Mouse (Mus musculus) left cerebral cortex, postnatal 25 days (tissue): ENCODE data around the gene Prr5. TPM values are rescaled to one million over a fixed set of nuclear protein-coding genes. Genes with fewer than 3 reads are reported as not detected.
A peak's percentile ranks its signal among the peaks of the same experiment; 100 is the strongest.

Experiments used
- DNase-seq, 2 experiments: peaks; one replicate each; pipeline ENCODE4 v3.0.0; 2022; ENCODE audit warnings: low spot score in 2 of 2, mixed read lengths in 1 of 2
- intact Hi-C: fragments of 180-260 bp; cut with DNase I; formaldehyde crosslinking; loops from one replicate; pipeline ENCODE4 v1.15.1; 2025
- total RNA-seq, 2 experiments: library from RNA; stranded (reverse); gene quantifications; 2 replicates each; pipeline ENCODE4 v1.2.3; 2021

Gene Prr5
- total RNA-seq, 2 experiments from 2014 or later = 11.6 to 13.2 TPM

DNA sequence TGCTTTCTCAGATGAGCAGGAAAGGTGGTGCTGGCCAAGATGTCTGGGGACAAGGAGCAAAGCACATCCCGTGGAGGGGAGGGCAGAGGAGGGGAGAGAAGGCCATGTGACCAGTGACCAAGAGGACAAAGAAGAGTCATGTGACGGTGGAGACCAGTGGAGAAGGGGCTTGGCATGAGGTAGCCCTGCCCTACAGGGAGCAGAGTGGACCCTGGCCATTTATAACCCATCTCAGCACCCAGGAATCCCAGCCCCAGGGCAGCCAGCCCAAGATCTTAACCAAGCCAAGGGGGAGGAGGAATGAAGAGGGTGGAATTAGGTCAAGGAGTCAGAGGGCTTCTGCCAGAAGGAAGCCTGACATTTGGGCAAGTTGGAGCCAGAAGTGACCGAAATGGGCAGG is 3.2 kb downstream of the Prr5 start:
- no peak for DNase-seq
- intact Hi-C loops = loop anchor here (5.0 to 10.0 kb wide), 2 partner anchors 222 to 395 kb away; no protein-coding TSS in a partner anchor

DNA sequence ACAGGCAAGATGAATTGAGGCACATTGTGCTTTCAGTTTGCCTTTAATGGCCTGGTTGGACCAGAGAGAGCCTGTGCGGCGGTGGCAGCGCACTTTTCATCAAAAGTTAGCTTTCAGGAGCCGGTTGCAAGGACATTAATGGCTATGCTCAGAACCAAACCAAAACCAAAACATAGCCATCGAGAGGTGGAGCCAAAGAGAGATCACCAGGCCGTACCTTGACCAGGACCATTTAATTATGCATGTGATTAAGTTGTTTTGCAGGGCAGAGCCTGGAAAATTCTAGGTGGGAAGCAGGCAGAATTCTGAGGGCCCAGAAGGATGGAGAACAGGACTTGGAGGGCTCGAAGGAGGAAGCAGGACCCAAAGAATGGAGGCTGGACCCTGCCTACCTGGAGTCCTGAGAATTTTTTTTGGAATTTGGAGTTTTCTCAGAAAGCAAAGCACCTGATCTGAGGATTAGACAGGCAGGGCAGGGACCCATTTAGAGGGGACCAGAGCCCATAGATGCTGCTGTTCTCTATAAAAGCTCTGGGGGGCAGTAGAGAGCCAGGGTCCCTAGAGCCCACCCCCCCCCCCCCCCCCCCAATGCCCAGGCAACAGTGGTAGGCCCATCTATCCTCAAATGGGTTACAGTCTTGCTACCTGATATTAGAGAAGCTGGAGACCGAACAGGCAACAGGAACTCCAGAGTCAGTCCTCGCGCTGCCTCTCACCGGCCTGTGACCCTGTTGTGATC is 5.1 kb downstream of the Prr5 start:
- intact Hi-C loops = loop anchor here (5.0 to 10.0 kb wide), 2 partner anchors 220 to 393 kb away; no protein-coding TSS in a partner anchor
- no peak for DNase-seq

DNA sequence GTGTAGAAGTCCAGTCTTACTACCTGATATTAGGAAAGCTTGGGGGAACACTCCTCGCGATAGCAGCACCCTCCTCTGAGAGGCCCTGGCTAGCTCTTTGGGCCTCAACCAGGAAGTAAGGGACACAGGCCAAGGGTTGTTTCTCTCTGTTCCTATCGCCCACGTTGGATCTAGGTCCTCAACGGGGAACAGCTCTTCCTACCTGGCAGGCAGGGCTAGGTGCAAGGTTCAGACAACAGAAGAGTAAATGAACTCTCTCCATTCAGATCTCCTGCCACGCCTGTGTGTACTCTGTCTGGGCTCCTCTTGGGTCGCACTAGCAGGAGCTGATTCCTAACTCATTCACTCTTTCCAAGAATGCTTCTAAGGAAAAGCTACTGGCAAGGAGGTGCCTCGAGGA is 5.9 kb downstream of the Prr5 start:
- DNase-seq = no peak
- intact Hi-C loops = loop anchor here (10.0 kb wide), 1 partner anchor 219 kb away; no protein-coding TSS in a partner anchor

DNA sequence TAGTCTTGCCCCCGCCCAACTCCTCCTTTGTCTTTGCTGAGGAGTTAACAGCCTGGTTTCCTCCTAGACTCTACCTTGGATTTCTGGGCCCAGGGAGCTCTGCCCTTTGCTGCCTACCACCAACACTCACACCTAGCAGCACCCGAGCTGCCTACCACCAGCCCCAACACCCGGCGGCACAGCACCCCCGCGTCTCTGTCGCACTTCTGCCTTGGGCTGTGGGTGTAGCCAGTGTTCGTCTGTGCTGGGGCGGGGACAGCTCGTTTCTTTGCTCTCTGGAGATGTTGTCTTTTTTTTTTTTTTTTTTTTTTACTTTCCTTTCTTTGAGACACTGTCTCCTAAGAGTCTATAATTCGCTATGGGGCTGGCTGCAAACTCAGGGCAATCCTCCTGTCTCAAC is 8.5 kb downstream of the Prr5 start:
- intact Hi-C loops = loop anchor here (10.0 kb wide), 1 partner anchor 217 kb away; no protein-coding TSS in a partner anchor
- DNase-seq = peak in 1 of 2 experiments; percentile 68

DNA sequence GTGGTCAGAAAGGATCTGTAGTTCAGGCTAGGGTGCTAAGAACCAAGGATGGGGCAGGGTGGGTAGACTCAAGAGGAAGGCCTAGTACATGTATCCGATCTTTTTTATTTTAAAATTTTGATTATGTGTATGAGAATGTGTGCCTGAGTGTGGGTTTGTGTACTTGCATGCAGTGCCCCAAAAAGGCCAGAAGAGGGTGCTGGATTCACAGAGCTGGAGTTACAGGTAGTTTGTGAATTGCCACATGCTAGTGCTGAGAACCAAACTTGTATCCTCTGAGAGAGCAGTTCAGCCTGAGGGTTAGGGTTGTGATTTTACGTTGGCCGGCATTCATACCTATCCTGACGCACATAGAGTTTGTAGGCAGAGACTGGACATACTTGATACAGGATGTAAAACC is 9.7 kb downstream of the Prr5 start:
- no peak for DNase-seq
- intact Hi-C loops = loop anchor here (10.0 kb wide), 1 partner anchor 216 kb away; no protein-coding TSS in a partner anchor

DNA sequence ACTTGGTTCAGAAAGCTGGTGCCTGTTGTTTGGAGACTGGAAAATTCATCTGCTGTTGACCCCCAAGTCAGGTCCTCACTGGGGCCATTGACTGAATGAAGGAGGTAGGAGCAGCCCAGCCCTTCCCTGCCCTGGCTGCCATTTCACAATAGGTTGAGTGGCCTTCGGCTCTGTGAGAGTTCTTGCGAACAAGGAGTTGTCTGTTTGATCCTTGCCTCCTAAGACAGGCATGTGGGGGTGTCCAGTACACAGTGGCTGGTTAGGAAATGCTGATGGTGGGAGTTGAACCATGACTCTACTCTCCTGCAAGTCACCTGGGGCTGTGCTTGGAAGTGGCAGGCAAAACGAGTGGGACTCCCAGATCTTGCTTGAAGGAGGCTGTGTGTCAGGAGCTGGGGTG is 10.4 kb downstream of the Prr5 start:
- no peak for DNase-seq
- intact Hi-C loops = loop anchor here (10.0 kb wide), 1 partner anchor 215 kb away; no protein-coding TSS in a partner anchor

DNA sequence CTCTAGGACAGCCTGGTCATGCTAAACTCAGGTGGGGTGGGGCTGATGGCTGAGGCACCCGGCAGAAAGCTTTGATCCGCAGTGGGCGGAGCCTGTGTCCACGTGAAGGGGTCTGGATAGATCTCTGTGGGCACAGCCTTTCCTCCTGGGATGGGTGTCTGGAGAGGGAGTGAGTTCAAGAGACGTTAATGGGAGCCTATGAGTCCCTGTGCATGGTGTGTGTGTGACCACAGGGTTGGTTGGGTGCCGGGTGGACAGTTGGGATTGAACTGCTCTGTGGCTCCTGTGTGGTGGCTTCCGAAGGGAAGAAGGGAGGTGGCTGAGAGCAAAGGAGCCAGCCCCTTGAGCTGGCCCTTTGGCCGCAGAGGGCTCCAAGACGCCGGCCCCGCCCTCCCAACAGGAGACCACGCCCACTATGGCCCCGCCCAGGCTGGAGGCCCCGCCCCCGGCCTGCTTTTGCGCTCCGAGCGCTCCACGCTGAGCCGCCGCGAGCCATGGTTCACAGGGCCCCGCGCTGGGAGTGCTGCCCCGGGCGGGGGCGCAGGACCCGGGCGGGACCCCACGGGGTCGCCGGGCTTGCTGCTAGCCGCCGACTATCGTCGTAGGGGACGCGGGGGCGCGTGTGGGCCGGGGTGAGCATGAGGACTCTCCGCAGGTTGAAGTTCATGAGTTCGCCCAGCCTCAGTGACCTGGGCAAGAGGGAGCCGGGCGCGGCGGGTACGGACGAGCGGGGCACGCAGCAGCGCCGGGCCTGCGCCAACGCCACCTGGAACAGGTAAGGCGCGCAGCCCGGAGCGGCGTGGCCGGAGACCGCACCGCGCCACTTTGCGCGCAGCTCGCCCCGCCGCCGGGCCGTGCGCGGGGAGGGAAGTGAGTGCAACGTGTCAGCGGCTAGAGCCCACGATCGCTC is 11.4 kb downstream of the Prr5 start:
- intact Hi-C loops = no loop called here
- peak; percentile 51 to 57 for DNase-seq

DNA sequence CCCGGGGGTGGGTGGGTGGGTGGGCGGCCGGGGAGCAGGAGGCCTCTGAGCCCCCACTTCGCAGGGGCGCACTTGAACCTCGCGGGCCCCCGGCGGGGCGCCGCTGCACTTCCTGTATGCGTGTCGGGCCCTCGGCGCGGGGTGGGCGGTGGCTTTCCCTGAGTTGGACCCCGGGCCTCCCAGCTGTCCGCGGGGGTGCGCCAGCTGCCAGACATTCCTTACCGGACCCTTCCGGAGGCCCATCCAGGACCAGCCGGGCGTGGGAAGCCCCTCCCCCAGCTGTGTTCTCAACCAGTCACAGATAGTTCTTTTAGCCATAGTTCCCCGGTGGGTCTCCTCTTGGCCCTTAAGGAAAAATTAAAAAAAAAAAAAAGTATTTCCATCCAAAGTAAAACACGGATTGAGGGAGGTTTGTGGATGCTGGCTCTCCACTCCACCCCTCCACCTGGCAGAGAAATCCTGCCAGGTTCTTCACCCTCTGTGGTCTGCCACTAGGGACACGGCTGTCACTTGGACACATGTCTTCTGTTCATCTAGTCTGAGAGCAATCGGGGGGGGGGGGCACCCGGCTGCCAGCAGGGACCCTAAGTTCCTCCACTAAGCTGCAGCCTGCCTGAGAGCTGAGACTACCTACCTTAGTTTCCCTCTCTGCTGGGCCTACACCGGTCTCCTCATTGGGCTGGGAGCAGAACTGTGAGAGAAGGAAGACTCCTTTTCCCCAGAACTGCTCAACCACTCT is 12.2 kb downstream of the Prr5 start:
- no peak for DNase-seq
- intact Hi-C loops = no loop called here

DNA sequence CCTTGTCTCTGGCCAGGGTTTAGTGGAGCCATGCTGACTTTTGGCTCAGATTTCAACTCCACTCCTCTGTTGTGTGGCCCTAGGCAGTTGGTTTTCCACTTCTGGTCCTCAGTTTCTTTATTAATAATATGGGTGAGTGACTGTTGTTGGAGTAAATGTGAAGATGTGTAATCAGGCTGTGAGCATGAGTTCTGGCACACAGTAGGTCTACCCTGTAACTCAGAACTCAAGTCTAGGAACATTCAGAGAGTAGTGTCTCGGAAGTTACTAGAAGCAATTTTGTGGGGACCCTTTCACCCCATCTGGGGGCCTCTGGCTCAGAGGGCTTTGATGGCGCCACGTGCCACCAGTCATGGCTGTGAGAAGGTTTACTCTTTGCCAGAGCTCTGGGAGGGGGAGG is 12.8 kb downstream of the Prr5 start:
- intact Hi-C loops = no loop called here
- no peak for DNase-seq

DNA sequence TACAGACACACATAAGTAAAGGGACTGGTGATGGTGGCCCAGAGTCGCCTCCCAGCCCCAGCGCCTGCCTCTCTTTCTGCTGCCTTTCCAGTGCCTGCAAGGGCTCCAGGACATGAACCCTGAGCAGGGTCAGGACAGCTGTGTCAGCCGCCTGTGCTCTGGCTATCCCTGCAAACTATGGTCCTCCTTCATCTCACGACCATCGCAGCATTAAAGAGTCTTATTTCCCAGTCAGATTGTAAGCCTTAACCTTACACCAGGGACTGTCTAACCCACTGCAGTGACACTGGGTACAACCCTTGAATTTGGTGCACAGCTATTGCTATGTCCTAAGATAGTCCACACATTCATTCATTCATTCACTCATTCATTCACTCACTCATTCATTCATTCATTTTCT is 13.4 kb downstream of the Prr5 start:
- no peak for DNase-seq
- intact Hi-C loops = no loop called here

DNA sequence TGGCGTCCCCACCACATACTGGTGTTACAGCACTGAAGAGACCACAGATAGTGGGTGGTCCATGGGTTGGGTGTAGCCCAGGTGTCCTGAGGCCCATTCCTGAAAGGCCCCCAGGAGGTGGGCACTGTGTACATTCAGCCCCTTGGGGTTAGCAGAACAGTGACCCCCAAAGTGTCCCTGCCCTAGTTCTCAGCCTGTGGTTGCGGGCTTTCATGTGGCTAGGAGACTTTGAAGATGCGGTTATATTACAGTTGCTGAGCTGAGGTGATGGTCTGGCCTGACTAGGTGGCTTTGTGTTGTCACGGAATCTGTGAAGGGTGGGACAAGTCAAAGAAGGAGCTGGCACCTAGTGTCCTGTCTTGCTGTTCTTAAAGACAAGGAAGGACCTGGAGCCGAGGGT is 15.1 kb downstream of the Prr5 start:
- no peak for DNase-seq
- intact Hi-C loops = no loop called here

DNA sequence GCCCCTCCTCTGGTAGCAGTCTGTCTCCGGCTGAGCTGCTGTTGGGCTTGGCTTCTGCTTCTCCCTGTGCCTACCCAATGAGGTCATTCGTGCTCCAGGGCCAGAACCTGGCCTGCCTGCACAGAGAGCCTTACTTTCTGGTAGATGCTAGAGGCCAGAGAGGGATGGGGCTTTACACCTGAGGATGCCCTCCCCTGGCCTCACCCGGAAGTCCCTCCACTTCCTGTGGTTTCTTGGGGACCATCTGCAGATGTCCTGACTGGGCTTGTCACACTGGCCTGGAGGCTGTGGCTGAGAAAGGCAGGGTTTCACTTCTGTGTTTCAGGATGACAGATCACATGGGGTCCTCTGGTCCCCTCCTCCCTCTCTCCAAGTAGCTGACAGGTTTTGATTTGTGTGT is 16.0 kb downstream of the Prr5 start:
- intact Hi-C loops = no loop called here
- peak in 1 of 2 experiments; percentile 39 for DNase-seq

DNA sequence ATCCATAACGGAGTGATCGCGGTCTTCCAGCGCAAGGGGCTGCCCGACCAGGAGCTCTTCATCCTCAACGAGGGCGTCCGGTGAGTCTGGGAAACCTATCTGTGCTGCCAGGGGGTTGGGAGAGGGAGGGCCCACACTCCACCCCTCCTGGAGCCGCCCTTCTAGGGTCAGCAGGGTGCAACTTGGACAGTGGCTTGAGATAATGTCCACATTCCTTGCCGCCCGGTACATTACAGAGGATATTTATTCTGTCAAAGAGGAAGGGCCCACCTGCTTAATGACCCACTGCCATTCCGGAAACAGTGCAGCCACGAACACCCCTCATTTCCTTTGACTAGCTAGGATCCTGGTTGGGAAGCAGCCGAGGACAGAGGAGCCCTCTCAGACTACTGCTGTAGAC is 18.5 kb downstream of the Prr5 start:
- intact Hi-C loops = no loop called here
- no peak for DNase-seq

DNA sequence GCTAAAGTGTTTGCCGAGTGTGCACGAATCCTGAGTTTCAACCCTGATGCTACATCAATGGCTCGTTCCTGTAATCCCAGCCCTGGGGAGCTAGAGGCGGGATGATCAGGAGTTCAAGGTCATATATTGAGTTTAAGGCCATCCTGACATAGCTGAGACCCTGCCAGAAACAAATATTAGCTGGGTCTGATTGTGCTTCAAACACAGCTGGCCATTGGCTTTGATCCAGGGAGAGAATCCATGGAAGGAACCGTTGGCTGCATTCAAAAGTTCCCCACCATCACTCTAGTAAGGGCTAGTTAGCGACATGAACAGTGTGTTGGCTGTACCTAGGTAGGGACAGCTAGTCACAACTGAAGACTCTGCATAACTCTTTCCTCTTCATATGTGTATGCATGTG is 19.9 kb downstream of the Prr5 start:
- DNase-seq = no peak
- intact Hi-C loops = no loop called here

DNA sequence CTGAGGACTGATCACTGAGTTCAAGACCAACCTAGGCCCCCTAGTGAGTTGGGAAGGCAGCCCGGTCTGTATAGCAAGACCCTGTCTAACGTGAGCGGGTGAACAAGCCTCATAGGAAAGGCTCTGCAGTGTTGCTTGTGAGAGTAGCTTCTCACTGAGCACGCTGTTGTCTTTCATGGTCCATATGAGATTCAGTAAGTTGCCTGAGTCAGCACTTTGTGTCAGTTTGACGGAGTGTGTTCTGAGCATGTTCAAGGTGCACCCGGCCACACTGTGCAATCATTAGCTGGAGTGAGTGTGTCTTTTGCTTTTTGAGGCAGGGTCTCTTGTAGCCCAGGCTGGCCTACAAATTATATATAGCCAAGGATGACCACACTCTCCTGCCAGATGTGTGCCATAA is 22.1 kb downstream of the Prr5 start:
- DNase-seq = no peak
- intact Hi-C loops = no loop called here

DNA sequence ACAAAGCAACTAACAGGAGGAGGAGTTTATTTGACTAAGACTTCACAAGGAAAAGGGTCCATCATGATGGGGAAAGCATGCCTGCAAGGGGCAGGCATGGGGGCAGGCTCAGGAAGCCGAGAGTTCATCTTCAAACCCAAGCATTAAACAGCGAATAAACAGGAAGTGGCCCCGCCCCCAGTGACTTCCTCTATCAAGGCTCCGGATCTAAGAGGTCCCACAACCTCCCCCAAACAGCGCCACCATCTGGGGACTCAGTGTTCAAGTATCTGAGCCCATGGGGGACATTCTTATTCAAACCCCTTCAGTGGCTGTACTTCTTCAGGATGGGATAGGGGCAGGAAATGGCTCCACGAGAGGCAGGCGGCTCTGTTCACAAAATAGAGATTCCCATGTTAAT is 23.2 kb downstream of the Prr5 start:
- intact Hi-C loops = no loop called here

DNA sequence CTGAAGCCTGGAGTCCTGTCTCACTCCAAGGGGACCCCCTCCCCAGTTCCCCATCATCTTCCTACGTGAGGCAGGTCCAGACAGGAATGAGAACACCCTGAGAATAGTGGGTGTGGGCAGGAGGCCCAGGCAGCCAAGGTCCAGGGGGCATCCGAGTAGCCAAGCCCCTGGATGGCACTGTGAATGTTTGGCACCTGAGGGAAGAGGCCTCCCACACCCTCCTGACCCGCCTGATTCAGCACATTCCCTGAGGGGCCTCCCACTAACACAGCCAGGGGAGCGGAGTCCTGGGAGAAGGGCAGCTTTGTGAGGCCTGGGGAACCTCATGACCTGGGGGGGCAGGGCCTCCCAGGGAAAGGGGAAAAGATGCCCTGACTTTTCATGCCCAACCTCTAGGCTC is 26.6 kb downstream of the Prr5 start:
- no peak for DNase-seq
- intact Hi-C loops = no loop called here

More for the DNA sequence above, 23.2 kb downstream of the Prr5 start:
- no peak for DNase-seq

DNA sequence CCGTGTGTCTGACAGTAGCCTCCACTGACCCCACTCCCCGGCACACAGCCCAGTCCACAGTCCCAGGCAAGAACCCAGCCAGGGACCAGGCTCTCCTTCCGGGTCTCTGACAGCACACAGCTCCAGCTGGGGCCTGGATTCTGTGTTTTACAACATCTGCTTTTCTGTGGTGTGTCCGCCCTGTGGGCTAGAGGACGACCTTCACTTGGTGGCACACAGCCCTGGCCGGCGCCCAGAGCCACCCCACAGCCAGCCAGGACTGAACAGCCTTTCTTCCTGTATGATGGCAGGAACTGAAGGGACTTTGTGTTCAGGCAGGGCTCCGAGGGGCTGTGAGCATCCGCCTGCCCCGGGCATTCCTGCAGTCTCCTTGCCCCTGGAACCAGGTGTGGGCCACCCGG is 28.2 kb downstream of the Prr5 start:
- intact Hi-C loops = no loop called here
- peak; percentile 59 to 64 for DNase-seq

DNA sequence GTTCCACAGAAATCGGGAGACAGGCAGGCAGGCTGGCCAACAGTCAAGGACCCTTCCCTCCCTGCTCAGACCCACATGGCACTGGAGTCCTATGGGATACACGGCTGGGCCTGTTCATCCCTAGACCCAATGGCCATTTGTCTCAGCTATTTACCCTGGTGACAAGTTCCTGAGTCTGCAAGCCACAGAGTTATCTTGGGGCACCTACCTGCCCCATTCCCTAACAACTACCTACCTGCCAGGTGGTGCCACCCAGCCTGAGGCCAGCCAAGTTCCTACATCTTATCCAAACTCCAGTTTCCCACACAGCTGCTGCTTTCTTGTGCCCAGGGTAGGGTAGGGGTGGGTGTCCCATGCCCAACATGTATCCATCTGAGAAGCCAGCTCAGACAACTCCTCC is 28.8 kb downstream of the Prr5 start:
- intact Hi-C loops = no loop called here
- no peak for DNase-seq
